Mouse (Mus musculus) gastrocnemius, adult 18-20 months (tissue): ENCODE data around the gene Slamf9. TPM values are rescaled to one million over a fixed set of nuclear protein-coding genes. Genes with fewer than 3 reads are reported as not detected.
A peak's percentile ranks its signal among the peaks of the same experiment; 100 is the strongest.

ENCODE experiments used
- DNase-seq: peaks from one replicate; pipeline ENCODE4 v3.0.0; 2021; ENCODE audit warnings: low spot score
- total RNA-seq, 2 experiments: library from RNA; stranded (reverse); gene quantifications; 2 replicates each; pipeline ENCODE4 v1.2.3; 2021

Slamf9 gene
- total RNA-seq, 2 experiments from 2014 or later = 0.28 to 0.30 TPM

- no peak for DNase-seq
These were observed 14.6 kb downstream of the Slamf9 start for GRCm38 (mm10) chr1:172489585-172490250.

- peak; percentile 86 for DNase-seq
These were observed 15.1 kb downstream of the Slamf9 start for GRCm38 (mm10) chr1:172490261-172490661.

GRCm38 (mm10) chr1:172492047-172492446, 16.9 kb downstream of the Slamf9 start:
- DNase-seq = no peak

- no peak for DNase-seq
These were observed 18.4 kb downstream of the Slamf9 start for GRCm38 (mm10) chr1:172493516-172493915.

- no peak for DNase-seq
These were observed 20.9 kb downstream of the Slamf9 start for GRCm38 (mm10) chr1:172496030-172496429.

- DNase-seq = no peak
These were observed 22.3 kb downstream of the Slamf9 start for GRCm38 (mm10) chr1:172497428-172497827.

- peak; percentile 85 for DNase-seq
These were observed 24.7 kb downstream of the Slamf9 start, which contains the start of gene Tagln2 for GRCm38 (mm10) chr1:172499765-172500441. Gene Tagln2 (plus strand): TSS chr1:172500047.

- DNase-seq = peak; percentile 48
These were observed 25.6 kb downstream of the Slamf9 start for GRCm38 (mm10) chr1:172500451-172501370.

- DNase-seq = peak; percentile 76
These were observed 26.4 kb downstream of the Slamf9 start for GRCm38 (mm10) chr1:172501371-172502144.

- peak; percentile 17 for DNase-seq
These were observed 27.3 kb downstream of the Slamf9 start for GRCm38 (mm10) chr1:172502145-172503110.

- peak; percentile 46 for DNase-seq
These were observed 28.2 kb downstream of the Slamf9 start for GRCm38 (mm10) chr1:172503111-172503997.

- DNase-seq = no peak
These were observed 29.6 kb downstream of the Slamf9 start for GRCm38 (mm10) chr1:172504756-172505155.

GRCm38 (mm10) chr1:172507001-172507400, 31.8 kb downstream of the Slamf9 start:
- no peak for DNase-seq

- DNase-seq = no peak
These were observed 32.5 kb downstream of the Slamf9 start for GRCm38 (mm10) chr1:172507701-172508100.

GRCm38 (mm10) chr1:172508172-172508571, 33.0 kb downstream of the Slamf9 start:
- DNase-seq = no peak

GRCm38 (mm10) chr1:172509235-172509634, 34.1 kb downstream of the Slamf9 start:
- no peak for DNase-seq

GRCm38 (mm10) chr1:172509983-172510382, 34.8 kb downstream of the Slamf9 start:
- no peak for DNase-seq

- no peak for DNase-seq
These were observed 35.3 kb downstream of the Slamf9 start for GRCm38 (mm10) chr1:172510421-172510972.
